Comparison of ENCODE assay signal across 35 mouse cellular contexts in genomic region chr9:23397876-23398275, GRCm38 (mm10).
"Had no signal": no experiment of that assay in that cellular context is flagged by ENCODE, and none has a peak within 500 bp of the region (broad histone marks: within the 10 kb centered on the region; RNA-seq: fewer than 3 reads in every experiment).

No protein-coding gene starts in this region.

- ATAC-seq: hindbrain, embryonic 16.5 days; hindbrain, postnatal 0 days; inflammation-experienced regulatory T-cells, adult 6 months; intestine, embryonic 15.5 days; intestine, embryonic 16.5 days; intestine, postnatal 0 days had no signal

- H3K27me3 ChIP-seq: heart, embryonic 12.5 days; heart, embryonic 13.5 days; heart, embryonic 15.5 days; hindbrain, embryonic 12.5 days; hindbrain, embryonic 13.5 days; hindbrain, embryonic 15.5 days; intestine, embryonic 15.5 days; kidney, embryonic 15.5 days had no signal

- DNase-seq: heart, postnatal 10 days; heart, postnatal 14 days; heart, postnatal 36 days; heart, postnatal 4 days; kidney, adult 11 months; kidney, adult 18-20 months; kidney, adult 2 months; kidney, adult 8-10 months; kidney, adult 9 months; kidney, postnatal 10 days; kidney, postnatal 14 days; kidney, postnatal 25 days; kidney, postnatal 36 days; kidney, postnatal 4 days; layer of hippocampus, adult 9-11 months; layer of hippocampus, postnatal 36 days had no signal

- H3K9me3 ChIP-seq: heart, embryonic 10.5 days; heart, embryonic 12.5 days; heart, embryonic 13.5 days; heart, embryonic 15.5 days; hindbrain, embryonic 10.5 days; hindbrain, embryonic 12.5 days; hindbrain, embryonic 13.5 days; hindbrain, embryonic 15.5 days; intestine, embryonic 15.5 days; kidney, embryonic 15.5 days had no signal

- H3K36me3 ChIP-seq: heart, embryonic 10.5 days; heart, embryonic 12.5 days; heart, embryonic 13.5 days; heart, embryonic 15.5 days; hindbrain, embryonic 10.5 days; hindbrain, embryonic 12.5 days; hindbrain, embryonic 13.5 days; hindbrain, embryonic 15.5 days; intestine, embryonic 15.5 days; kidney, embryonic 15.5 days had no signal

- H3K9ac ChIP-seq: heart, embryonic 12.5 days; heart, embryonic 13.5 days; heart, embryonic 15.5 days; hindbrain, embryonic 12.5 days; hindbrain, embryonic 13.5 days; hindbrain, embryonic 14.5 days; hindbrain, embryonic 15.5 days; intestine, embryonic 15.5 days; kidney, embryonic 15.5 days had no signal

- H3K27ac ChIP-seq: heart, embryonic 10.5 days; heart, embryonic 13.5 days; heart, embryonic 15.5 days; hindbrain, embryonic 10.5 days; hindbrain, embryonic 12.5 days; hindbrain, embryonic 13.5 days; hindbrain, embryonic 14.5 days; hindbrain, embryonic 15.5 days; hindbrain, postnatal 0 days; intestine, embryonic 15.5 days; kidney, embryonic 15.5 days; kidney, postnatal 0 days; layer of hippocampus, adult 2 months had no signal

- H3K4me2 ChIP-seq: heart, embryonic 11.5 days; heart, embryonic 12.5 days; heart, embryonic 13.5 days; heart, embryonic 15.5 days; hindbrain, embryonic 12.5 days; hindbrain, embryonic 13.5 days; hindbrain, embryonic 14.5 days; hindbrain, embryonic 15.5 days; intestine, embryonic 15.5 days; kidney, embryonic 15.5 days had no signal

- H3K4me1 ChIP-seq: hindbrain, embryonic 10.5 days; hindbrain, embryonic 12.5 days; hindbrain, embryonic 13.5 days; hindbrain, embryonic 15.5 days had no signal

- H3K4me3 ChIP-seq: heart, embryonic 10.5 days; heart, embryonic 12.5 days; heart, embryonic 13.5 days; heart, embryonic 15.5 days; hindbrain, embryonic 10.5 days; hindbrain, embryonic 12.5 days; hindbrain, embryonic 13.5 days; hindbrain, embryonic 15.5 days; intestine, embryonic 15.5 days; kidney, embryonic 15.5 days; layer of hippocampus, adult 2 months had no signal
